Comparison of ENCODE assay signal across 9 mouse cellular contexts in the genomic region with DNA sequence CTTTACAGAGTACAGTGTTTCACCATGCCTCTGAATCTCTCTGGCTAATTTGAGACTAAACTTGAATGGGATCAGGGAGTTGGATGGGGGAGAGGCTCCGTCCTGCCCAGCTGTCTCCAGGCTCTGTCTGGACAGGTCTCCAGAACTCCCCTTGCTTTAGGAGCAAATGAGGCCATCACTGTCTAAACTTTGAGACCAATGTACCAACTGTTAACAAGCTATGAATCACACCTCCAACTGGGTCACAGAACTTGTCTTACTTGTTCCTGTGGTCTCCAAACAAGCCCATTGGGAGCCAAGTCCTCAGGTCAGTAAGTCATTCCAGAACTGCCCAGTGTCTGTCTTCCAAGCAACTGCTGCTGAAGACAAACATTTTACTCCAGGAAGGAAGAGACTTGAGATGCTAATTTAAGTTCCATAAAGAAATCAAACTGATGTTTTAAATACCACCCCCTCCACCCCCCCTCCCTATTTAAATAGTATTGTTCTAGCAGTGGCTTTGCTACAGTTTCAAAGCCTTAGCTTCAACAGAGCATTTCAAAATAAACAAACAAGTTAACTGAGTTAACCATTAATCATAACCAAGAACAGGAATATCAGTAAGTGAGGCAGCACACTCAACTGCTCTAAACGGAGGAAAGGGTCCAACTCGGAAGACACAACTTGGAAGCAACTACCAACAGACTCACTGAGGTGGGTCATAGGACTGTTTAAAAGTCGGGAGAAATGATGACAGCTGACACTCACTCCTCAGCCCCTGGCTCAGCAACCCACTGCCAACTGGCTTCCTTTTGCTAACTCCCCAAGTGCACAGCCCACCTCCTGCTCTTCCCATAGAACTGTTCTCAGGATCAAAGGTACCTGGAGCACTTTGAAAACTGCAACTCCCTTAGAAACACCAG. TPM values are rescaled to one million over a fixed set of nuclear protein-coding genes. Genes with fewer than 3 reads are reported as not detected.
DNase-seq lines count a peak whose midpoint lies in the region; ATAC-seq and TF ChIP-seq lines count a peak whose summit lies in the region.
"Had no signal": no experiment of that assay in that cellular context is flagged by ENCODE, and none has a peak within 500 bp of the region (broad histone marks: within the 10 kb centered on the region; RNA-seq: fewer than 3 reads in every experiment).

No protein-coding gene starts in this region.

- peaks cover 5% of the 10 kb centered on the region for H3K4me1 ChIP-seq in cerebellum, adult 2 months (ENCODE audit: control insufficient read depth, insufficient read depth, low read length)

- TF ChIP-seq POLR2A in cerebellum, adult 2 months (IDR thresholded peaks at IDR 0.05; ENCODE audit: borderline replicate concordance, insufficient read depth, low read length): no peak

- CTCF ChIA-PET in Patski (lab: Charles Lee): interaction anchor here (0.8 to 1.7 kb wide), 4 partner anchors 12 to 136 kb away, joined by 3 to 5 read pairs (median 4); no protein-coding TSS in a partner anchor

- no peak for DNase-seq in Patski (ENCODE audit: low read depth, low spot score)
- peak; percentile 95 for DNase-seq in gonadal fat pad, adult 2 months (ENCODE audit: low read depth)
- DNase-seq in kidney, postnatal 25 days: peak; percentile 53 to 67
- peak; percentile 39 for DNase-seq in lung, postnatal 14 days
- DNase-seq in cerebellum, adult 2 months: no peak
- no peak for DNase-seq in ovary, postnatal 14 days (ENCODE audit: low spot score)
- DNase-seq in cerebellum, adult 11 months: no peak
- DNase-seq: cerebellum, postnatal 10 days; thymus, postnatal 4 days had no signal

- H3K27me3 ChIP-seq in Patski: no peaks in the 10 kb centered on the region
- H3K27me3 ChIP-seq in cerebellum, adult 2 months (ENCODE audit: control insufficient read depth, insufficient read depth, low read length): no peaks in the 10 kb centered on the region

- POLR2A ChIA-PET in Patski (lab: Charles Lee): interaction anchor here (0.6 kb wide), 1 partner anchor 241 kb away, joined by 3 read pairs; no protein-coding TSS in a partner anchor

- WGBS in cerebellum, adult 2 months: 50% methylated on average over 4 of the region's 4 CpGs

- H3K4me3 ChIP-seq in cerebellum, adult 2 months (replicated peaks; ENCODE audit: insufficient read depth, low read depth, low read length): no peak overlapping the region

- no peak overlapping the region for H3K27ac ChIP-seq in cerebellum, adult 2 months (ENCODE audit: insufficient read depth, low read length)

- ATAC-seq in Patski: peak; percentile 47

- TF ChIP-seq CTCF in Patski (IDR thresholded peaks at IDR 0.05): no peak
- TF ChIP-seq CTCF in cerebellum, adult 2 months (IDR thresholded peaks at IDR 0.05; ENCODE audit: borderline replicate concordance, insufficient read depth, low read depth, low read length): no peak

- in situ Hi-C loops in Patski (cut with MboI; ENCODE audit: low pct_unique_long_range_greater_than_20kb): no loop called here

RNA-seq across cellular contexts. Expression of gene Abhd17c, which starts 15.6 kb away (rescaled TPM):
- polyA plus RNA-seq in Patski (2021): 77.6 TPM
- polyA plus RNA-seq in gonadal fat pad, adult 2 months (2012; rRNA removed): 35.4 and 42.2 TPM in 2 replicates
- 22.8 and 23.9 TPM in 2 replicates for polyA plus RNA-seq in cerebellum, adult 2 months (2012; rRNA removed)

RNA-seq across cellular contexts. Expression of gene Cemip, which starts 49.7 kb away (rescaled TPM):
- 52.6 TPM for polyA plus RNA-seq in Patski (2021)
- polyA plus RNA-seq in gonadal fat pad, adult 2 months (2012; rRNA removed): 1.4 and 1.8 TPM in 2 replicates
- polyA plus RNA-seq in cerebellum, adult 2 months (2012; rRNA removed): 5.4 and 6.8 TPM in 2 replicates

Comparison
In these comparisons a context has a peak if more than half of its experiments do, and no peak if none do; other contexts are left out.
1. DNase-seq: peak in gonadal fat pad, adult 2 months (single experiment), kidney, postnatal 25 days (2 of 2) and lung, postnatal 14 days (single experiment); none in Patski (single experiment), cerebellum, adult 2 months (0 of 2), ovary, postnatal 14 days (single experiment) and cerebellum, adult 11 months (single experiment).